Mouse (Mus musculus) forebrain, embryonic 12.5 days (tissue): ENCODE measurements around the gene Stk33. TPM values are rescaled to one million over a fixed set of nuclear protein-coding genes. Genes with fewer than 3 reads are reported as not detected.
A peak's percentile ranks its signal among the peaks of the same experiment; 100 is the strongest.

ENCODE experiments used
- ATAC-seq: fragments of 200-750 bp; cut with Nextera tagmentation; 2 replicates; pipeline ENCODE4 v1.8.0; 2017; ENCODE audit warnings: moderate TSS enrichment; ENCODE audit not compliant: low FRiP score
- H3K27ac ChIP-seq: fragments of 300-500 bp; sonication (generic); 2 replicates; pipeline ENCODE4 v1.5.1; 2016; ENCODE audit warnings: mild to moderate bottlenecking
- H3K27me3 ChIP-seq: fragments of 300-500 bp; sonication (generic); 2 replicates; pipeline ENCODE4 v1.6.1; 2016; ENCODE audit warnings: mild to moderate bottlenecking
- H3K36me3 ChIP-seq: fragments of 300-500 bp; sonication (generic); replicated peaks from 2 replicates; pipeline ENCODE4 v1.6.1; 2016; ENCODE audit warnings: mild to moderate bottlenecking
- H3K4me1 ChIP-seq: fragments of 300-500 bp; sonication (generic); 2 replicates; pipeline ENCODE4 v1.6.1; 2016
- H3K4me2 ChIP-seq: fragments of 300-500 bp; sonication (generic); 2 replicates; pipeline ENCODE4 v1.6.1; 2016; ENCODE audit warnings: mild to moderate bottlenecking, moderate library complexity
- H3K4me3 ChIP-seq: fragments of 300-500 bp; sonication (generic); replicated peaks from 2 replicates; pipeline ENCODE4 v1.5.1; 2016; ENCODE audit warnings: mild to moderate bottlenecking
- H3K9ac ChIP-seq: fragments of 300-500 bp; sonication (generic); 2 replicates; pipeline ENCODE4 v1.6.1; 2016; ENCODE audit warnings: mild to moderate bottlenecking
- H3K9me3 ChIP-seq: fragments of 300-500 bp; sonication (generic); 2 replicates; pipeline ENCODE4 v1.6.1; 2016
- WGBS: fragments of 180-500 bp; shearing (Covaris S2); methylation state at CpG from one replicate; pipeline ENCODE4 v1.1.7; 2016; 5-methylcytosine and 5-hydroxymethylcytosine counted together
- polyA plus RNA-seq: library from polyadenylated mRNA; unstranded; fragments of >200 nt; fragmentation: Nextera tagmentation; extraction: Ambion mirVana; gene quantifications from 2 replicates; pipeline ENCODE4 v1.2.1, GENCODE M21; 2016

Gene Stk33
- polyA plus RNA-seq, 1 experiment from 2014 or later = 12.6 TPM

- Histone ChIP-seq H3K36me3 (no peaks in the 10 kb centered on the region), H3K4me3 (no peak overlapping the region), H3K9ac (no peak overlapping the region), H3K4me2 (no peak overlapping the region), H3K9me3 (no peaks in the 10 kb centered on the region), H3K4me1 (no peaks in the 10 kb centered on the region; the same call in 1 of the 2 replicates), H3K27me3 (no peaks in the 10 kb centered on the region), H3K27ac (no peak overlapping the region)
- 87% methylated on average over 8 of the region's 8 CpGs for WGBS
- ATAC-seq = no peak
These were observed 107.2 kb downstream of the Stk33 start for GRCm38 (mm10) chr7:109331722-109332121.

- no peak overlapping the region for H3K4me2 ChIP-seq
- H3K27me3 ChIP-seq = no peaks in the 10 kb centered on the region
- no peak overlapping the region for H3K27ac ChIP-seq
- no peak for ATAC-seq
- H3K9ac ChIP-seq = no peak overlapping the region
- WGBS = 72% methylated on average over 3 of the region's 3 CpGs
- no peak overlapping the region for H3K4me3 ChIP-seq
- no peaks in the 10 kb centered on the region for H3K36me3 ChIP-seq
- no peaks in the 10 kb centered on the region; the same call in 1 of the 2 replicates for H3K4me1 ChIP-seq
- no peaks in the 10 kb centered on the region for H3K9me3 ChIP-seq
These were observed 110.1 kb downstream of the Stk33 start for GRCm38 (mm10) chr7:109328772-109329171.

DNA sequence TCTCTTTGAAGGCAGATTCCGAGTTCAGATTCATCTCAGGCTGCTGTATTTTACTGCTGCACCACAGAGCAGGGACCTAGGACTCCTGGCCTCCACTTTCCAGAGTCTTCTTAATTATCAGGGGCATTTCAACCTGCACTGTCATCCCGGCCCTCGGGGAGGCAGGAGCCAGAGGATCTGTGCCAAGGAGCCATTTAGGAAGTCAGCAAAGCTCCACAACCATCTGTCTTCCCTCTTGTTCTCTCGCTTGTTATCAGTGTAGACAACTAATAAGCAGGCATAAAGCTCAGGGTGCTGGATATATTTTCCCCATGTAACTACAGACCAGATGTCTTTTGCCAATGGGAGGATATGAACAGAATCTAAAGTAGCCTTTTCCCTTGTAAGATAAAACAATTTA, 112.1 kb downstream of the Stk33 start:
- Histone ChIP-seq H3K27me3 (no peaks in the 10 kb centered on the region), H3K4me3 (no peak overlapping the region), H3K4me2 (no peak overlapping the region), H3K9me3 (no peaks in the 10 kb centered on the region), H3K9ac (no peak overlapping the region), H3K4me1 (no peaks in the 10 kb centered on the region; the same call in 1 of the 2 replicates), H3K27ac (0 out of 2 replicates have a peak overlapping the region, but pooled peaks have one; percentile 42), H3K36me3 (no peaks in the 10 kb centered on the region)
- ATAC-seq = no peak
- 68% methylated on average over 4 of the region's 4 CpGs for WGBS

- H3K27me3 ChIP-seq = no peaks in the 10 kb centered on the region
- H3K36me3 ChIP-seq = no peaks in the 10 kb centered on the region
- no peak overlapping the region for H3K27ac ChIP-seq
- no peak overlapping the region for H3K9ac ChIP-seq
- no peak overlapping the region for H3K4me2 ChIP-seq
- H3K4me1 ChIP-seq = no peaks in the 10 kb centered on the region; the same call in 1 of the 2 replicates
- H3K9me3 ChIP-seq = no peaks in the 10 kb centered on the region
- H3K4me3 ChIP-seq = no peak overlapping the region
- no peak for ATAC-seq
- WGBS = 71% methylated on average over 3 of the region's 3 CpGs
These were observed 113.2 kb downstream of the Stk33 start for GRCm38 (mm10) chr7:109325731-109326130.

DNA sequence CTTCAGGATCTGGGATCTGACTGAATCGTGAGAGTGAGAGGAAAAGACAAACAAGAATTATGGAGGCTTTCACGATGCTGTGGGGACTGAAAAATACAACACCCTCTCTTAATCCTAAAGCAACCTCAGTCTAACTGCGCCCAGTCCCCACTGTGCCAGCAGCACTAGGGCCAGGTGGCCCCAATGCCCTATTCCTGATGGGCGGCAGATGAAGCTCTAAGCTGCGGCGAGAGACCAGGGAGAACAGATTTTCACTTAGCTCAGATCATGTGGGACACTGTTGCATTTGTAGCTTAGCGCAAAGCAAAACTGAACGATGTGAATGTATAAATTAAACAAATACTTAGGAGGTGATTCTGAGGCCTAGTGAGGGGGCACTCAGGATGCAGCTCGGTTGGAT, 113.7 kb downstream of the Stk33 start:
- H3K27me3 ChIP-seq = no peaks in the 10 kb centered on the region
- H3K4me1 ChIP-seq = no peaks in the 10 kb centered on the region; the same call in 1 of the 2 replicates
- no peaks in the 10 kb centered on the region for H3K36me3 ChIP-seq
- WGBS = 86% methylated on average over 9 of the region's 9 CpGs
- no peak overlapping the region for H3K4me3 ChIP-seq
- no peak overlapping the region for H3K9ac ChIP-seq
- no peak for ATAC-seq
- no peak overlapping the region for H3K27ac ChIP-seq
- H3K4me2 ChIP-seq = no peak overlapping the region
- H3K9me3 ChIP-seq = no peaks in the 10 kb centered on the region

- WGBS = 77% methylated on average over 2 of the region's 2 CpGs
- Histone ChIP-seq H3K9ac (no peak overlapping the region), H3K27ac (no peak overlapping the region), H3K4me3 (no peak overlapping the region), H3K27me3 (no peaks in the 10 kb centered on the region), H3K9me3 (no peaks in the 10 kb centered on the region), H3K4me1 (no peaks in the 10 kb centered on the region), H3K4me2 (no peak overlapping the region), H3K36me3 (no peaks in the 10 kb centered on the region)
- no peak for ATAC-seq
These were observed 129.4 kb downstream of the Stk33 start for GRCm38 (mm10) chr7:109309506-109309905.

DNA sequence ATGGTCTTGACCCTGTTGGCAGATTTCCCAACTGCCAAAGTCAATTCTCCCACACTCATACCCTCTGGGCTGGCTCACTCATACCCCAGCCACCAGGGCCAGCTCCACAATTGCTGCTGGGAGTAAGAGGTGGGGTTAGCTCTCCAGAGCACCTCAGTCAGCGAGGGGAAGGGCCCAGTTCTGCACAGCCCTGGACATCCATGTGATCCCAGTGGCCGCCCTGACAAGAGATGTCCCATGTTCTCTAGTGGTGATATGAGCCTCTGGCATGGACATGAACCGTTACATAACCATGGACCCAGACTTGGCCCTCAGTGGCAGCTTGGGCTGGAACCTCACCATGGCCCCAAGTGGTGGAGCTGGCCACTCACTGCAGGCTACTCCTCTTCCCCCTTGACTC, 143.1 kb downstream of the Stk33 start:
- Histone ChIP-seq H3K36me3 (no peaks in the 10 kb centered on the region), H3K9me3 (no peaks in the 10 kb centered on the region), H3K4me3 (no peak overlapping the region), H3K9ac (no peak overlapping the region), H3K27ac (no peak overlapping the region), H3K27me3 (no peaks in the 10 kb centered on the region), H3K4me2 (no peak overlapping the region), H3K4me1 (no peaks in the 10 kb centered on the region)
- ATAC-seq = no peak
- 90% methylated on average over 3 of the region's 3 CpGs for WGBS

GRCm38 (mm10) chr7:109295351-109295750, 143.5 kb downstream of the Stk33 start:
- H3K9ac ChIP-seq = no peak overlapping the region
- no peaks in the 10 kb centered on the region for H3K9me3 ChIP-seq
- 74% methylated on average over 5 of the region's 5 CpGs for WGBS
- no peak overlapping the region for H3K4me3 ChIP-seq
- no peak overlapping the region for H3K27ac ChIP-seq
- H3K36me3 ChIP-seq = no peaks in the 10 kb centered on the region
- H3K27me3 ChIP-seq = no peaks in the 10 kb centered on the region
- H3K4me2 ChIP-seq = no peak overlapping the region
- no peak for ATAC-seq
- H3K4me1 ChIP-seq = no peaks in the 10 kb centered on the region

DNA sequence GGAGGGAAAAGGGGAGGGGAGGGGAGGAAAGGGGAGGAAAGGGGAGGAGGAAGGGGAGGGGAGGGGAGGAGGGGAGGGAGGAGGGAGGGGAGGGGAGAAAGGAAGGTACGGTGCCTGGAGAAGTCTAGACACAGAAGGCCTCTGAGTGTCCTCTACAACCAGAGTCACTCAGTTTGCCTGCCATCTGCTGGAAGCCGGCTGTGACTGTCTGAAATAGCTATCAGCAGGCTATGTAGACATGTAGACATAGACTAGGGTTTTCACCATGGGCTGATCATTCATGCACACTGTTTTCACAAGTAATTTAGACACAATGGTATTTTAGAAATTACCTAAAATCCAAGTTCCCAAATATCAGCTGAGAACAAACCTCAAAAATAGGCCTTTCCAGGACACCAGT, 148.4 kb downstream of the Stk33 start:
- no peaks in the 10 kb centered on the region for H3K36me3 ChIP-seq
- no peak overlapping the region for H3K27ac ChIP-seq
- no peak overlapping the region for H3K9ac ChIP-seq
- WGBS = 11% methylated on average over 2 of the region's 2 CpGs
- no peaks in the 10 kb centered on the region for H3K9me3 ChIP-seq
- no peak for ATAC-seq
- H3K4me3 ChIP-seq = no peak overlapping the region
- no peak overlapping the region for H3K4me2 ChIP-seq
- no peaks in the 10 kb centered on the region for H3K4me1 ChIP-seq
- H3K27me3 ChIP-seq = no peaks in the 10 kb centered on the region

DNA sequence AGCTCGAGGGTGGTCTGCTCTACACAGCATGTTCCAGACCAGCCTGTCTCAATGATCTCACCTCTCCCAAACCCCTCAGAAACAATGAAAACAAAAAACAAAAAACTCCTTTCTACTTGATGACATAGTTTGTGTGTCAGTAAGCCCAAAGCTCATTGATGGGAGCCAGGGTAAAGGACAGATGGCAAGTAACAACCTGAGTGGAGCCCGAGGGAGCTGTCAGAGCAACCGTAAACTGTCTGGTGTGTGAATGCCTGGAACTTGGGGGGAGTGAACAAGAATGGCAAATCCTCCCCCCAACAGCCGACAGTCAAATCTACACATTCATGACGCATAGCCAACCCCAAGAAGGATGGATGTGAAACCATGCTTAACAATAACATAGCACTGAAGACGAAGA, 149.8 kb downstream of the Stk33 start:
- no peak for ATAC-seq
- Histone ChIP-seq H3K4me3 (no peak overlapping the region), H3K27me3 (no peaks in the 10 kb centered on the region), H3K9me3 (no peaks in the 10 kb centered on the region), H3K36me3 (no peaks in the 10 kb centered on the region), H3K9ac (no peak overlapping the region), H3K4me1 (no peaks in the 10 kb centered on the region), H3K27ac (no peak overlapping the region), H3K4me2 (no peak overlapping the region)
- 67% methylated on average over 6 of the region's 6 CpGs for WGBS

DNA sequence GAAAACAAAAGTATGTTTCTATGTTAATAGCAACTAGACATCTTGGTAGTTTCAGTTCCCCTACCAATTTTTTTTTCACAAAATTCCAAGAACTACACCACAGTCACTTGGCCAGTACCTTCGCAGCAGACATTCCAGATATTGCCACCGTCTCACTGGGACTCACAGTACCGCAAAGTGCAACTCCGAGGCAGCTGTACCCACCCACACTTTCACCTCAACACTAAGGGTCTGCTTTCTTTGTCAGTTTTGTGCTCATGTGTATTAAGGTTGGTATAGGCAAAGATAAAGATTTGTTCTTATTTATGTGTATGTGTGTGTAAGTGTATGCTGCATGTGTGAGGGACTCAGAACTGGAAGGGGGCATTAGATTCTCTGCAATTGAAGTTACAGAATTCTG, 156.8 kb downstream of the Stk33 start:
- no peaks in the 10 kb centered on the region for H3K36me3 ChIP-seq
- no peak overlapping the region for H3K4me3 ChIP-seq
- no peak overlapping the region for H3K4me2 ChIP-seq
- H3K9me3 ChIP-seq = no peaks in the 10 kb centered on the region
- no peak overlapping the region for H3K9ac ChIP-seq
- peaks cover 4% of the 10 kb centered on the region for H3K4me1 ChIP-seq
- WGBS = 88% methylated on average over 4 of the region's 4 CpGs
- peaks cover 4% of the 10 kb centered on the region; the same call in 1 of the 2 replicates for H3K27me3 ChIP-seq
- ATAC-seq = no peak
- H3K27ac ChIP-seq = no peak overlapping the region

DNA sequence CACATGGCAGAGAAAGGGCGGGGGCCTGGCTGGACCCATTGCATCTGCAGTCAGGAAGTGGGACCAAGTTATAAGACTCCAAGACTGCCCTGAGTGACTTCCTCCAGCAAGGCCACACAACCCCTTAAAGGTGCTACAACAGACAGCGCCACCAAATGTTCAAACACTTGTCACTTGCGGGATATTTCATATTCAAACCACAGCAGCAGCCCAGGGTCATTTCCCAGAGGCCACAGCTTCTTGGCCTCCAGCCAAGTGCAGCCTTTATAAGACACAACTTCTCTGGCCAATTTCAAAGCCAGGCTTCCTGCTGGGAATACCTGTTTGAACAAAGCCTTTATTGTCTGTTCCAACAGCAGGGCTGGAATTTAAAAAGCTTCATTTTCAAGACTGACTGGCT, 162.3 kb downstream of the Stk33 start:
- Histone ChIP-seq H3K36me3 (no peaks in the 10 kb centered on the region), H3K4me3 (no peak overlapping the region), H3K9me3 (no peaks in the 10 kb centered on the region), H3K27me3 (peaks cover 10% of the 10 kb centered on the region; the same call in 1 of the 2 replicates), H3K27ac (no peak overlapping the region), H3K4me2 (no peak overlapping the region), H3K9ac (no peak overlapping the region), H3K4me1 (peaks cover 23% of the 10 kb centered on the region)
- WGBS = 60% methylated on average over 3 of the region's 3 CpGs
- ATAC-seq = no peak

- H3K27me3 ChIP-seq = peaks cover 10% of the 10 kb centered on the region; the same call in 1 of the 2 replicates
- H3K9ac ChIP-seq = no peak overlapping the region
- WGBS = 95% methylated on average over 4 of the region's 4 CpGs
- no peak overlapping the region for H3K4me3 ChIP-seq
- no peaks in the 10 kb centered on the region for H3K9me3 ChIP-seq
- no peak overlapping the region for H3K4me2 ChIP-seq
- ATAC-seq = no peak
- peaks cover 23% of the 10 kb centered on the region for H3K4me1 ChIP-seq
- no peaks in the 10 kb centered on the region for H3K36me3 ChIP-seq
- no peak overlapping the region for H3K27ac ChIP-seq
These were observed 163.0 kb downstream of the Stk33 start for GRCm38 (mm10) chr7:109275901-109276300.
